Mouse (Mus musculus) forebrain, embryonic 10.5 days (tissue): ENCODE results near the gene Tex13c2. TPM values are rescaled to one million over a fixed set of nuclear protein-coding genes. Genes with fewer than 3 reads are reported as not detected.

Experiments
- DNase-seq: peaks from one replicate; pipeline ENCODE4 v3.0.0-alpha.2; 2017; ENCODE audit warnings: low spot score; ENCODE audit errors: extremely low spot score
- H3K27ac ChIP-seq: fragments of 300-500 bp; sonication (generic); 2 replicates; pipeline ENCODE4 v1.5.1; 2016; ENCODE audit warnings: mild to moderate bottlenecking
- H3K27me3 ChIP-seq: fragments of 300-500 bp; sonication (generic); 2 replicates; pipeline ENCODE4 v1.6.1; 2016; ENCODE audit warnings: mild to moderate bottlenecking; ENCODE audit not compliant: poor library complexity, severe bottlenecking
- H3K36me3 ChIP-seq: fragments of 300-500 bp; sonication (generic); replicated peaks from 2 replicates; pipeline ENCODE4 v1.6.1; 2016; ENCODE audit warnings: mild to moderate bottlenecking, moderate library complexity
- H3K4me1 ChIP-seq: fragments of 300-500 bp; sonication (generic); 2 replicates; pipeline ENCODE4 v1.6.1; 2016
- H3K4me3 ChIP-seq: fragments of 300-500 bp; sonication (generic); 2 replicates; pipeline ENCODE4 v1.5.1; 2016; ENCODE audit warnings: mild to moderate bottlenecking, moderate library complexity
- H3K9me3 ChIP-seq: fragments of 300-500 bp; sonication (generic); 2 replicates; pipeline ENCODE4 v1.6.1; 2016; ENCODE audit warnings: mild to moderate bottlenecking, moderate library complexity
- WGBS: fragments of 180-500 bp; shearing (Covaris S2); methylation state at CpG from one replicate; pipeline ENCODE4 v1.1.7; 2016; 5-methylcytosine and 5-hydroxymethylcytosine counted together
- polyA plus RNA-seq: library from polyadenylated mRNA; unstranded; fragments of >200 nt; fragmentation: Nextera tagmentation; extraction: Ambion mirVana; gene quantifications from 2 replicates; pipeline ENCODE4 v1.2.1, GENCODE M21; 2016

Gene Tex13c2
- polyA plus RNA-seq, result not detected in 2 replicates

DNA sequence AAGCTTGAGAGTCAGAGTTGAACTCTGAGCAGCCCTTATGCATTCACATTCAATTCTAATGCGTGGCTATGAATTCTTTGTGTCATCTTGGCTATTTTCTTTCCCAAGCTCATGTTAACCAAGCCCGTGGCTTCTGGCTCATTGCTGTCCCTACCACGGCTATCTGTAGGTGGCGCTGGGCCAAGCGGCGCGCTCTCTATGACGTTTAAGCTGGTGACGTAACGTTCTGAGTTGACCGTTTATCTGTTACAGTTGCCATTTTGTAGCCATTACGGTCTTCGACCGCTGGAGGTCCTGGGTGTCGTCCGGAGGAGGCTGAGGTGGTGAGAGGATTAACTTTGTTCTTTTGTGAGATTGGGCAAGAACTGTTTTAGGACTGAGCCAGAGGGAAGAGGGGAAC, at the start of gene Tex13c2:
Tex13c2 (plus strand) TSS at position 246 of the 400 bp plus-strand sequence.
- Histone ChIP-seq H3K4me3 (no peak within 1 kb of the TSS), H3K27ac (no peak within 1 kb of the TSS), H3K9me3 (peaks cover 7% of the 10 kb centered on the region), H3K27me3 (no peaks in the 10 kb centered on the region), H3K4me1 (no peaks in the 10 kb centered on the region), H3K36me3 (no peaks in the 10 kb centered on the region)
- no peak for DNase-seq
- 90% methylated on average over 16 of the region's 16 CpGs for WGBS

DNA sequence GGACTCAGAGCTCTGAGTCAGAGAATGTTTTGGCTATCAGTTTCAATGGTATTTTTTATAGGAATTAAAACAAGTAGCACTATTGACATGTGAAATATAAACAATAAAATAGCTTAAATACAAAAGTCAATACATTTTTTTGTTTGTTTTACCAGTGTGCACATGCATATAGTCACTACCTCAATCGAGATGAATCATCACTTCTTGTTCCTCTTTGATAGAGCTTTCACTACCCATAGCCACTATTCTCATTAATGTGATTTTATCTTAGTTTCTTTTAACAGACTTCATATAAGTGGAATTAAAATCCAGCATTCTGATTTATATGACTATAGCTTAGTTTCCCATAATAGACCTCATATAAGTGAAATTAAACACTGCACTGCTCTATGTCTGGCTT, 39.2 kb upstream of the Tex13c2 start:
- DNase-seq, result no peak
- no peaks in the 10 kb centered on the region for H3K36me3 ChIP-seq
- 98% methylated on average over 1 of the region's 1 CpGs for WGBS
- H3K27me3 ChIP-seq, result no peaks in the 10 kb centered on the region
- no peak overlapping the region for H3K4me3 ChIP-seq
- no peak overlapping the region for H3K27ac ChIP-seq
- no peaks in the 10 kb centered on the region for H3K4me1 ChIP-seq
- H3K9me3 ChIP-seq, result no peaks in the 10 kb centered on the region

- no peak overlapping the region for H3K27ac ChIP-seq
- WGBS, result 94% methylated on average over 1 of the region's 1 CpGs
- H3K4me1 ChIP-seq, result no peaks in the 10 kb centered on the region
- no peaks in the 10 kb centered on the region for H3K36me3 ChIP-seq
- DNase-seq, result no peak
- H3K9me3 ChIP-seq, result no peaks in the 10 kb centered on the region
- no peak overlapping the region for H3K4me3 ChIP-seq
- H3K27me3 ChIP-seq, result no peaks in the 10 kb centered on the region
Observed at GRCm38 (mm10) chrX:42453001-42453400, 36.5 kb upstream of the Tex13c2 start.

GRCm38 (mm10) chrX:42454533-42454932, 35.0 kb upstream of the Tex13c2 start:
- Histone ChIP-seq H3K4me3 (no peak overlapping the region), H3K4me1 (no peaks in the 10 kb centered on the region), H3K9me3 (no peaks in the 10 kb centered on the region), H3K27me3 (no peaks in the 10 kb centered on the region), H3K27ac (no peak overlapping the region), H3K36me3 (no peaks in the 10 kb centered on the region)
- WGBS, result 85% methylated on average over 7 of the region's 7 CpGs
- DNase-seq, result no peak

GRCm38 (mm10) chrX:42490336-42490735, 845 bp downstream of the Tex13c2 start:
- H3K9me3 ChIP-seq, result peaks cover 7% of the 10 kb centered on the region
- 96% methylated on average over 8 of the region's 8 CpGs for WGBS
- no peaks in the 10 kb centered on the region for H3K36me3 ChIP-seq
- H3K4me1 ChIP-seq, result no peaks in the 10 kb centered on the region
- no peak overlapping the region for H3K4me3 ChIP-seq
- H3K27me3 ChIP-seq, result no peaks in the 10 kb centered on the region
- DNase-seq, result no peak
- no peak overlapping the region for H3K27ac ChIP-seq

DNA sequence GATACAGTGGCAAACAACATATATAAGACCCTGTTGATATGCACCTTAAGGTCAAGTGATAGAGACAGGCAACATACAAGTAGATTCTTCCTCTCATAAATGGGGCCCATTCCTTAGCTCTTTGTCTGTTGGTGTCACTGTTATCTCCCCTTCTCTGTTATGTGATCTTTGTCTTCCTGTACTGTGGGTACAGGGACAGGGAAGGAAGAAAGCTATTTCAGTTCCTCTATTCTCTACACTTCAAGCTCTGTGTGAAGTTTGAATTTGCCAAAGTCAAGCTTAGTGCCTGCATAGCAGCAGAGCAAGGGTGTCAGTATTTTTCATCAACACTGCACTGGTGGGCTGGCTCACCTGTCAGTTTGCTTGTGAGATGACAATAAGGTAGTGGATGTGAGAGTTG, 11.0 kb downstream of the Tex13c2 start:
- H3K27me3 ChIP-seq, result no peaks in the 10 kb centered on the region
- H3K27ac ChIP-seq, result no peak overlapping the region
- no peaks in the 10 kb centered on the region for H3K4me1 ChIP-seq
- no peaks in the 10 kb centered on the region for H3K36me3 ChIP-seq
- no peak overlapping the region for H3K4me3 ChIP-seq
- no peaks in the 10 kb centered on the region for H3K9me3 ChIP-seq
- DNase-seq, result no peak

DNA sequence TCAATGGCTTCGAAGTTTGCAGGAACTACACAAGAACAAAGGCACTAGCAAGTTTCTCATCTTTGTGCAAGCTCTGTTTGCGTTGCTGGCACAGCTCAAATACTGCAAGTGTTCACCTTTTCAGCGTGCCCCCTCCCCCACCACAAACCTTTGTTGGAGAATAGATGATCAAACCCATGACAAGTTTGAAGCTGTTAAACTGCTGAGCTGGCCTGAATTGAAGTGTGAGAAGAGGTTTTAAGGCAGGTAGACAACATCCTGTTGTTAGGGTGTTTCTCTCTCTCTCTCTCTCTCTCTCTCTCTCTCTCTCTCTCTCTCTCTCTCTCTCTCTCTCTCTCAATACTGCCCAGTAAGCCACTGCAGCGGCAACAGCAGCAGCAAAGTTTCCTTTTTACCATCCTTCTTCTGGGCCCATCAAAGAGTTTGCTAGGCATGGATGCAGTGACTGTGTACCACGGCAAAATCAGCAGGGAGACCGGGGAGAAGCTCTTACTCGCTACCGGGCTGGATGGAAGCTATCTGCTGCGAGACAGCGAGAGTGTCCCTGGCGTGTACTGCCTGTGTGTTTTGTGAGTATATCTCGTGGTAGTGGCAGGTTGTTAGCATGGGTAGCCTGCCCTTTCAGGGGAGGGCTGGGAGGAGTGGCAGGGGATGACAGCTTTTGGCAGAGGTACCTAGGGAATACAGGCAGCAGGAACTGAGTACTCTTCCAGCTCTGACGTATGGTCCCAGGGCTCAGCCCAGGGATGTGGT, 13.0 kb downstream of the Tex13c2 start, which contains the start of gene Sh2d1a:
Sh2d1a (plus strand) TSS at position 163 of the 753 bp plus-strand sequence.
- H3K36me3 ChIP-seq, result no peaks in the 10 kb centered on the region
- WGBS, result 81% methylated on average over 13 of the region's 13 CpGs
- no peaks in the 10 kb centered on the region for H3K27me3 ChIP-seq

DNA sequence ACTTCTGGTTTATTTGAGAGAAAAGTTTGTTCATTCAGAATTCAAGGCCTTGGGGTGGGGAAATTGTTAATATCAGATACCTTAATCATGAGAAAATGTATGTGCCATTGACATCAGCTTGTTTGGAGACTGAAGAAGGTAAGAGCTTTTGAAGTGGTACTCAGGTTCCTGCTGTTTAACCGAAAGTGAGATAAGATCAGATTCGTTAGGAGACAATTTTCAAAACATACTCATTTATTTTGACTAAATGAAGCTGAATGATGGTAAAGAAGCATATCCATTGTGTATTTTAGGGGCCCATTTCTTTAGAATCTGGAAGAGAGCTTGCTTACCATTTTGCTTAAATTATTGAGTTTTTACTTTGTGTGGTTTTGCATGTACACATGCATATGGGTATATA, 21.6 kb downstream of the Tex13c2 start:
- H3K9me3 ChIP-seq, result no peaks in the 10 kb centered on the region
- DNase-seq, result no peak
- 82% methylated on average over 2 of the region's 2 CpGs for WGBS
- H3K27me3 ChIP-seq, result no peaks in the 10 kb centered on the region
- no peaks in the 10 kb centered on the region for H3K4me1 ChIP-seq
- H3K4me3 ChIP-seq, result no peak overlapping the region
- no peaks in the 10 kb centered on the region for H3K36me3 ChIP-seq
- H3K27ac ChIP-seq, result no peak overlapping the region

More for the DNA sequence above, 13.0 kb downstream of the Tex13c2 start, which contains the start of gene Sh2d1a:
- H3K4me3 ChIP-seq, result no peak within 1 kb of the TSS
- no peak within 1 kb of the TSS for H3K27ac ChIP-seq
- DNase-seq, result no peak
- no peaks in the 10 kb centered on the region for H3K4me1 ChIP-seq
- no peaks in the 10 kb centered on the region for H3K9me3 ChIP-seq

- DNase-seq, result no peak
Observed at GRCm38 (mm10) chrX:42512567-42512966, 23.1 kb downstream of the Tex13c2 start.

GRCm38 (mm10) chrX:42522868-42523267, 33.4 kb downstream of the Tex13c2 start:
- H3K4me3 ChIP-seq, result no peak overlapping the region
- no peak overlapping the region for H3K27ac ChIP-seq
- no peaks in the 10 kb centered on the region for H3K36me3 ChIP-seq
- H3K27me3 ChIP-seq, result no peaks in the 10 kb centered on the region
- H3K9me3 ChIP-seq, result no peaks in the 10 kb centered on the region
- H3K4me1 ChIP-seq, result no peaks in the 10 kb centered on the region
- WGBS, result 87% methylated on average over 2 of the region's 2 CpGs
- no peak for DNase-seq

More at GRCm38 (mm10) chrX:42512567-42512966, 23.1 kb downstream of the Tex13c2 start:
- H3K4me1 ChIP-seq, result no peaks in the 10 kb centered on the region
- H3K36me3 ChIP-seq, result no peaks in the 10 kb centered on the region
- no peaks in the 10 kb centered on the region for H3K27me3 ChIP-seq
- no peak overlapping the region for H3K4me3 ChIP-seq
- no peak overlapping the region for H3K27ac ChIP-seq
- H3K9me3 ChIP-seq, result no peaks in the 10 kb centered on the region

DNA sequence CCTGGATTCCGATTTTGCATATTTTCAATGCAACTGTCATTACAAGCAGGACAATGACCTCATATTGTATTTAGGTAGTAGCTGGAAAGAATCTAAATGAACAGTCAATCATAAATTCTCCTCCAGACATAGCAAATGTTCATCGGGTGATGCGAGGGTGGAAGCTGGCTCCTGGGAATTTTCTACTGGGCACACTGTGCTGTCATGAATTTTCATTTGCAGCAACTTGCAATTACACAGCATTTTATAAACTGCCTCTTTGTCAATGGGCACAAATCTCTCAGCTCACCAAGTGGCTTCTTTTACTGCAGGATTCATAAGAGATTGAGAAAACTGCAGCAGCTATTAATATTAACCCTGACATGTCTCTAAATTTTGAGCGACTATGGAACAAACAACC, 41.2 kb downstream of the Tex13c2 start:
- WGBS, result 84% methylated on average over 4 of the region's 4 CpGs
- H3K36me3 ChIP-seq, result no peaks in the 10 kb centered on the region

DNA sequence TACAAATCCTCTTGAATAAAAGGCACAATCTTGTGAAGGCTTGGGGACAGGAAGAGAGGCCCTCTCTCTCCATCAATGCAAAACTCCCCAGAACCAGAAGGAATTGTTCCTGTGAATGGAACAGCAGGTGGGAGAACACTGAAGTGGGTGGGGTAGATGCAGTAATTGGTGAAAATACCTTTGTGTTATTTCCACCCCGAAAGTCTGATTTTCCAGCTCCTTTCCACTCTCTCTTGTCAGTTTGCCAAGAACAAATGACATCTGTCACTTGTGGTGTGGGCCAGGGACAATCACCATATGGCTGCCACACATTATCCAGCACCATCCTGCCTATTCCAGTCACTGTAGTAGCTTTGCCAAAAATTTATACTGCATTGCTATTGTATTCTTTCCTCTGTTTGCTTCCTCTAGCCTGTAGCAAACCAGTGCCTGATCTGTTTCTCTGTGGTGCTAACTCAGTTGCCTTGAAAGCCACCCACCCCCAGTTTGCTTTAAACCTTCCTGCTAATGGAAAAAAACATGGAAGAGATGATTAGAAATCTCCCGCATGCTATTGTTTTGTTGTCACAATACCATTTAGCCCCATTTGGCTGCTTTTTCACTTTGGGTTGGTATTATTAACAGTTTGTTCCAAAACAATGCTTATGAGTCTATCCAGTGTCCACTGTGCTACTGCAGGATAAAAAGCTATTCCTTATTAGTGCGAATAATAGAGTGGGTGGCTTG, 50.7 kb downstream of the Tex13c2 start:
- peak; percentile 15 for DNase-seq
- Histone ChIP-seq H3K27me3 (no peaks in the 10 kb centered on the region), H3K36me3 (no peaks in the 10 kb centered on the region), H3K9me3 (no peaks in the 10 kb centered on the region), H3K27ac (peak overlapping the region; percentile 60; the same call in 1 of the 2 replicates), H3K4me1 (peaks cover 9% of the 10 kb centered on the region), H3K4me3 (peak overlapping the region; percentile 22)
- WGBS, result 23% methylated on average over 3 of the region's 3 CpGs

More for the DNA sequence above, 41.2 kb downstream of the Tex13c2 start:
- no peaks in the 10 kb centered on the region for H3K4me1 ChIP-seq
- no peak overlapping the region for H3K4me3 ChIP-seq
- no peak for DNase-seq
- no peaks in the 10 kb centered on the region for H3K27me3 ChIP-seq
- no peak overlapping the region for H3K27ac ChIP-seq
- H3K9me3 ChIP-seq, result no peaks in the 10 kb centered on the region

DNA sequence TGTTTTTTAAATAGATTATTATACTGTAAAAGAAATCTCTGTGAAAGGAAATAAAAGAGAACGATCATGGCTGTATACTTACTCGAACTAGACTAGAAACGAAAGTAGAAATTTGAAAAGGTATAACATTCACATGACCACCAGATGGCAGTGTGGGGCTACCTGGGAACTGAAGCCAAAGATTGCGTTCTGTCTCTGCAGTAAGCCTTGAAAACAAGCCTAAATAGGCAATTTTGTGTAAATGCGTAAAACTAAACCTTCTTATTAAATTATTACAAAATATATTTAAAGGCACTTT, 51.2 kb downstream of the Tex13c2 start:
- Histone ChIP-seq H3K27me3 (no peaks in the 10 kb centered on the region), H3K9me3 (no peaks in the 10 kb centered on the region), H3K27ac (peak overlapping the region; percentile 60; the same call in 1 of the 2 replicates), H3K36me3 (no peaks in the 10 kb centered on the region), H3K4me1 (peaks cover 9% of the 10 kb centered on the region), H3K4me3 (peak overlapping the region; percentile 22)
- WGBS, result 36% methylated on average over 5 of the region's 5 CpGs
- peak; percentile 38 for DNase-seq
